Mouse (Mus musculus) heart, adult 2 months (tissue): ENCODE measurements at regions not wholly inside any gene's neighbourhood (a gene's known extent, or its start where the extent isn't known, plus 50 kb on each side); places are given as distances from the start of the nearest gene placed in this dataset.
A peak's percentile ranks its signal among the peaks of the same experiment; 100 is the strongest.

Experiments
- DNase-seq, 2 experiments: peaks; one replicate each; pipeline ENCODE4 v3.0.0; 2021
- H3K27ac ChIP-seq: fragments of 200-600 bp; 2 replicates; pipeline ENCODE4 v1.8.1; 2022
- H3K27me3 ChIP-seq: fragments of 200-500 bp; 2 replicates; pipeline ENCODE4 v1.6.1; 2012; ENCODE audit warnings: mild to moderate bottlenecking, low read length, inconsistent platforms, mixed read lengths; ENCODE audit not compliant: control insufficient read depth, insufficient read depth
- H3K36me3 ChIP-seq: fragments of 200-500 bp; 2 replicates; pipeline ENCODE4 v1.6.1; 2012; ENCODE audit warnings: low read length, inconsistent platforms; ENCODE audit not compliant: control insufficient read depth, insufficient read depth
- H3K4me1 ChIP-seq: fragments of 200-500 bp; 2 replicates; pipeline ENCODE4 v1.6.1; 2011; ENCODE audit warnings: low read length; ENCODE audit not compliant: control insufficient read depth, insufficient read depth
- H3K4me3 ChIP-seq: fragments of 200-600 bp; 2 replicates; pipeline ENCODE4 v1.8.1; 2022
- H3K79me2 ChIP-seq: fragments of 200-500 bp; replicated peaks from 2 replicates; pipeline ENCODE4 v1.6.1; 2012; ENCODE audit warnings: mild to moderate bottlenecking, inconsistent platforms, low read length, moderate library complexity, mixed read lengths; ENCODE audit not compliant: control insufficient read depth, insufficient read depth
- H3K9ac ChIP-seq: fragments of 200-500 bp; 2 replicates; pipeline ENCODE4 v1.6.1; 2012; ENCODE audit warnings: low read depth, mild to moderate bottlenecking, control low read depth, inconsistent platforms, low read length, mixed read lengths
- CTCF ChIP-seq: fragments of 200-600 bp; IDR thresholded peaks from 2 replicates; pipeline ENCODE4 v1.8.1; 2022; ENCODE audit warnings: antibody characterized with exemption, mild to moderate bottlenecking, moderate library complexity
- EP300 ChIP-seq: fragments of 200-500 bp; IDR thresholded peaks from 2 replicates; pipeline ENCODE4 v1.6.1; 2011; ENCODE audit warnings: low read depth, low read length, control low read depth; ENCODE audit not compliant: insufficient read depth
- POLR2A ChIP-seq: fragments of 200-500 bp; IDR thresholded peaks from 2 replicates; pipeline ENCODE4 v1.6.1; 2011; ENCODE audit warnings: mild to moderate bottlenecking, low read depth, low read length, control low read depth; ENCODE audit not compliant: insufficient read depth
- WGBS: fragments of 180-500 bp; shearing (Covaris S2); methylation state at CpG from one replicate; pipeline ENCODE4 v1.1.7; 2018; 5-methylcytosine and 5-hydroxymethylcytosine counted together
- intact Hi-C: fragments of 180-260 bp; cut with DNase I; formaldehyde crosslinking; loops from one replicate; pipeline ENCODE4 v1.15.1; 2025

GRCm38 (mm10) chr1:78876156-78876555 lies 59.6 kb downstream of the Kcne4 start:
- Histone ChIP-seq H3K4me1 (no peaks in the 10 kb centered on the region), H3K4me3 (no peak overlapping the region), H3K9ac (no peak overlapping the region), H3K36me3 (no peaks in the 10 kb centered on the region), H3K27me3 (no peaks in the 10 kb centered on the region), H3K79me2 (no peaks in the 10 kb centered on the region), H3K27ac (no peak overlapping the region)
- DNase-seq = no peak
- TF ChIP-seq CTCF = no peak
- intact Hi-C loops = no loop called here
- WGBS = 66% methylated on average over 3 of the region's 3 CpGs

GRCm38 (mm10) chr1:78879246-78879645 lies 62.7 kb downstream of the Kcne4 start:
- H3K9ac ChIP-seq = no peak overlapping the region
- H3K36me3 ChIP-seq = no peaks in the 10 kb centered on the region
- H3K4me1 ChIP-seq = peaks cover 2% of the 10 kb centered on the region
- H3K79me2 ChIP-seq = no peaks in the 10 kb centered on the region
- H3K4me3 ChIP-seq = no peak overlapping the region
- intact Hi-C loops = no loop called here
- DNase-seq = no peak
- 52% methylated on average over 2 of the region's 2 CpGs for WGBS
- no peaks in the 10 kb centered on the region for H3K27me3 ChIP-seq
- H3K27ac ChIP-seq = no peak overlapping the region
- TF ChIP-seq POLR2A (no peak), EP300 (no peak), CTCF (no peak)

- no peaks in the 10 kb centered on the region for H3K27me3 ChIP-seq
- no peak overlapping the region for H3K27ac ChIP-seq
- DNase-seq = no peak
- intact Hi-C loops = no loop called here
- TF ChIP-seq EP300 (no peak), CTCF (no peak), POLR2A (no peak)
- H3K9ac ChIP-seq = no peak overlapping the region
- H3K4me1 ChIP-seq = peaks cover 2% of the 10 kb centered on the region
- no peak overlapping the region for H3K4me3 ChIP-seq
- 76% methylated on average over 3 of the region's 3 CpGs for WGBS
- H3K36me3 ChIP-seq = no peaks in the 10 kb centered on the region
- H3K79me2 ChIP-seq = no peaks in the 10 kb centered on the region
These were observed 65.9 kb downstream of the Kcne4 start for GRCm38 (mm10) chr1:78882455-78882854.

- WGBS = 53% methylated on average over 9 of the region's 9 CpGs
- intact Hi-C loops = loop anchor here (5.0 kb wide), 1 partner anchor 73 kb away; no protein-coding TSS in a partner anchor
These were observed 72.7 kb downstream of the Kcne4 start for GRCm38 (mm10) chr1:78889241-78889640.

GRCm38 (mm10) chr1:78891344-78891743 lies 74.8 kb downstream of the Kcne4 start:
- Histone ChIP-seq H3K4me1 (no peaks in the 10 kb centered on the region; the same call in 1 of the 2 replicates), H3K27me3 (no peaks in the 10 kb centered on the region), H3K36me3 (no peaks in the 10 kb centered on the region), H3K27ac (no peak overlapping the region), H3K4me3 (no peak overlapping the region), H3K9ac (no peak overlapping the region), H3K79me2 (no peaks in the 10 kb centered on the region)
- DNase-seq = no peak
- no peak for TF ChIP-seq CTCF
- TF ChIP-seq POLR2A = no peak
- TF ChIP-seq EP300 = no peak
- intact Hi-C loops = no loop called here
- WGBS = 71% methylated on average over 3 of the region's 3 CpGs

More at GRCm38 (mm10) chr1:78889241-78889640, 72.7 kb downstream of the Kcne4 start:
- no peaks in the 10 kb centered on the region for H3K36me3 ChIP-seq
- TF ChIP-seq POLR2A = no peak
- TF ChIP-seq EP300 = no peak
- no peak for TF ChIP-seq CTCF
- DNase-seq = peak in 1 of 2 experiments; percentile 6
- no peaks in the 10 kb centered on the region for H3K79me2 ChIP-seq
- no peak overlapping the region for H3K9ac ChIP-seq
- no peaks in the 10 kb centered on the region; the same call in 1 of the 2 replicates for H3K4me1 ChIP-seq
- H3K27me3 ChIP-seq = no peaks in the 10 kb centered on the region
- no peak overlapping the region for H3K4me3 ChIP-seq
- H3K27ac ChIP-seq = no peak overlapping the region

GRCm38 (mm10) chr1:78894301-78894700 lies 77.7 kb downstream of the Kcne4 start:
- no peaks in the 10 kb centered on the region for H3K79me2 ChIP-seq
- no peaks in the 10 kb centered on the region; the same call in 1 of the 2 replicates for H3K4me1 ChIP-seq
- H3K36me3 ChIP-seq = no peaks in the 10 kb centered on the region
- no peak overlapping the region for H3K9ac ChIP-seq
- TF ChIP-seq EP300 (no peak), CTCF (no peak), POLR2A (no peak)
- H3K27ac ChIP-seq = no peak overlapping the region
- 37% methylated on average over 4 of the region's 4 CpGs for WGBS
- no peaks in the 10 kb centered on the region for H3K27me3 ChIP-seq
- no peak overlapping the region for H3K4me3 ChIP-seq
- intact Hi-C loops = no loop called here
- no peak for DNase-seq

- Histone ChIP-seq H3K4me3 (no peak overlapping the region), H3K36me3 (no peaks in the 10 kb centered on the region), H3K27me3 (no peaks in the 10 kb centered on the region), H3K9ac (no peak overlapping the region), H3K27ac (no peak overlapping the region), H3K4me1 (no peaks in the 10 kb centered on the region; the same call in 1 of the 2 replicates), H3K79me2 (no peaks in the 10 kb centered on the region)
- no peak for DNase-seq
- TF ChIP-seq EP300 (no peak), POLR2A (no peak), CTCF (no peak)
- intact Hi-C loops = no loop called here
- 88% methylated on average over 2 of the region's 2 CpGs for WGBS
These were observed 78.6 kb downstream of the Kcne4 start for GRCm38 (mm10) chr1:78895112-78895511.
